Mouse (Mus musculus): Measurements from ENCODE around the gene Cdh13. TPM values are rescaled to one million over a fixed set of nuclear protein-coding genes. Genes with fewer than 3 reads are reported as not detected.

Gene Cdh13
- polyA plus RNA-seq, 1 experiment, result not detected

GRCm38 (mm10) chr8:119360686-119361295, 1077.3 kb downstream of the Cdh13 start:
- H3K27me3 ChIP-seq (ENCODE audit: control insufficient read depth), result no peaks in the 10 kb centered on the region
- TF ChIP-seq TAL1 (IDR thresholded peaks at IDR 0.05; ENCODE audit: low read length) (no peak), GATA1 (IDR thresholded peaks at IDR 0.05; ENCODE audit: low read length) (no peak)
- H3K36me3 ChIP-seq (ENCODE audit: control insufficient read depth), result no peaks in the 10 kb centered on the region
- no peak overlapping the region for H3K4me3 ChIP-seq (replicated peaks)
- no peaks in the 10 kb centered on the region for H3K4me1 ChIP-seq (ENCODE audit: control insufficient read depth)
- H3K9me3 ChIP-seq (ENCODE audit: control insufficient read depth, low read length), result no peaks in the 10 kb centered on the region

Data from erythroblast, embryonic 14.5 days (primary cell).